Mouse (Mus musculus): ENCODE measurements around the gene Tomm5. TPM values are rescaled to one million over a fixed set of nuclear protein-coding genes. Genes with fewer than 3 reads are reported as not detected.

Tomm5 gene
- polyA plus RNA-seq, 1 experiment from 2014 or later = 139 TPM

DNA sequence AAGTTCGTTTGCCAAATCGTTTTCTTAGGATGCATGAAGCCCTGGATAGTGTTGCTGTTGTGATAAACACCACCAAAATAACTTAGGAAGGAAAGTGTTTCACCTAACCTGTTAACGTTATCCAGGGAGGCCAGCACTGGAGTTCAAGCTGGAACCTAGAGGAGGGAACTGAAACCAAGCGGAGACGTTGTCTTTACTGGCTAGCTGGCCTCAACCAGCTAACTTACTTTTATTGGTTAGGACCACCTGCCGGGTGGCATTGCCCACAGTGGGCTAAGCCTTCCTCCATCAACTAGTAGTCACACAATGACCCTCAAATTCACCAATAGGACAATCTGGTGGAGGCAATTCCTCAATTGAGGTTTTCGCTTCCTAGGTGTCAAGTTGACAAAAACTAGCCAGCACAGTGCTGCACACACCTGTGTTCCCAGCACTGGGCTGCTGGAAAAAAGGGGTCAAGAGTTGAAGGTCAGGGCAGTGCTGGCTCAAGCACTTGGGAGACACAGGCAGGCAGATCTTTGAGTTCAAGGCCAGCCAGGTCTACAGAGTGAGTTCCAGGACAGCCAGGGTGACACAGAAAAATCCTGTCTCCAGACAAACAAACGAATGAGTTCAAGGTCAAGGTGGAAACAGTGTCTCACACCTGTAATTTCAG lies 669 bp upstream of the Tomm5 start:
- Histone ChIP-seq H3K4me1 (replicated peaks; ENCODE audit: control insufficient read depth, insufficient read depth, low read length) (peaks cover 10% of the 10 kb centered on the region), H3K9ac (replicated peaks; ENCODE audit: low read depth, low read length) (no peak overlapping the region), H3K27me3 (replicated peaks; ENCODE audit: control insufficient read depth, insufficient read depth, low read length) (0 out of 2 replicates have a peak, but pooled peaks cover 3% of the 10 kb centered on the region), H3K27ac (ENCODE audit: low read length) (no peak overlapping the region), H3K9me3 (ENCODE audit: control insufficient read depth, low read length) (no peaks in the 10 kb centered on the region), H3K36me3 (ENCODE audit: control insufficient read depth, insufficient read depth) (no peaks in the 10 kb centered on the region; the same call in 1 of the 2 replicates), H3K4me3 (replicated peaks; ENCODE audit: low read length) (no peak overlapping the region), H3K4me2 (ENCODE audit: low read length) (no peak overlapping the region)
- ATAC-seq = no peak
- 65% methylated on average over 8 of the region's 8 CpGs for WGBS

DNA sequence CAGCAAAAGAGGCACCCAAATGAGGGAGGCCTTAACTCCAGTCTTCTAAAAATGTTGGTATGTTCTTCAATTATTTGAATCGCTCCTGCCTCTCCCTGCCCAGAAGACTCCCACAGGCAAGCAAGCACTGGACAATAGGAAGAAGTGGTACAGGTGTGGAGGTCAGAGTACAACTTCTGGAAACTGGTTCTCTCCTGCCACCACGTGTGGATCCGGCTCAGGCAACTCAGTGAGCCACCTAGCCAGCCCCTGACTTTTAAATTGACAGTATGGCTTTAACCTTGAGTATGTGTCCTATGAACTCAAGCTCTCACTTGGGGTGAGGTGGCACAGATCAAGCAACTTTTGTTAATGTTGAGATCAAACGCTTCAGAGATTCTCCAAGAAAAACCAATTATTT lies 848 bp downstream of the Tomm5 start:
- Histone ChIP-seq H3K27me3 (replicated peaks; ENCODE audit: control insufficient read depth, insufficient read depth, low read length) (no peaks in the 10 kb centered on the region), H3K4me2 (ENCODE audit: low read length) (peak overlapping the region; percentile 94), H3K4me3 (replicated peaks; ENCODE audit: low read length) (peak overlapping the region; percentile 68), H3K9ac (replicated peaks; ENCODE audit: low read depth, low read length) (peak overlapping the region; percentile 82), H3K4me1 (replicated peaks; ENCODE audit: control insufficient read depth, insufficient read depth, low read length) (peaks cover 10% of the 10 kb centered on the region), H3K36me3 (ENCODE audit: control insufficient read depth, insufficient read depth) (peaks cover 3% of the 10 kb centered on the region; the same call in 1 of the 2 replicates), H3K27ac (ENCODE audit: low read length) (no peak overlapping the region), H3K9me3 (ENCODE audit: control insufficient read depth, low read length) (no peaks in the 10 kb centered on the region)
- ATAC-seq = no peak
- WGBS = 9% methylated on average over 4 of the region's 4 CpGs

DNA sequence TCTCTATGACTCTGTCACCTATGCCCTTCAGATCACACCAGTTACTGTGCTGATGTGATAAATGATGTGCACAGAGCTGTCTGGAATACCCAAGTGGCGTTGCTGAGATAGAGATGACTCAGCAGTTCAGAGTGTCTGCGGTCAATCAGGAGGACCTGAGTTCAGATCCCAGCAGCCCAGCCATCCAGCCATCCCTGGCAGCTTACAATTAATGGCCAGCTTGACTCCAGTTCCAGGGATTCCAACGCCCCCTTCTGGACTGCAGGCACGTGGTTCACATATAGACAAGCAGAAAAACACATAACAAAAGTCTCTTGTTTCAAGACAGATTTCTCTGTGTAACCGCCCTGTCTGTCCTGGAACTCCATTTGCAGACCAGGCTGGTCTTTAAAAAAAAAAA lies 1.5 kb downstream of the Tomm5 start:
- Histone ChIP-seq H3K9ac (replicated peaks; ENCODE audit: low read depth, low read length) (no peak overlapping the region), H3K27ac (ENCODE audit: low read length) (no peak overlapping the region), H3K4me1 (replicated peaks; ENCODE audit: control insufficient read depth, insufficient read depth, low read length) (peaks cover 10% of the 10 kb centered on the region), H3K4me2 (ENCODE audit: low read length) (no peak overlapping the region), H3K4me3 (replicated peaks; ENCODE audit: low read length) (no peak overlapping the region), H3K9me3 (ENCODE audit: control insufficient read depth, low read length) (no peaks in the 10 kb centered on the region), H3K36me3 (ENCODE audit: control insufficient read depth, insufficient read depth) (peaks cover 3% of the 10 kb centered on the region; the same call in 1 of the 2 replicates), H3K27me3 (replicated peaks; ENCODE audit: control insufficient read depth, insufficient read depth, low read length) (no peaks in the 10 kb centered on the region)
- 70% methylated on average over 5 of the region's 5 CpGs for WGBS
- ATAC-seq = no peak

DNA sequence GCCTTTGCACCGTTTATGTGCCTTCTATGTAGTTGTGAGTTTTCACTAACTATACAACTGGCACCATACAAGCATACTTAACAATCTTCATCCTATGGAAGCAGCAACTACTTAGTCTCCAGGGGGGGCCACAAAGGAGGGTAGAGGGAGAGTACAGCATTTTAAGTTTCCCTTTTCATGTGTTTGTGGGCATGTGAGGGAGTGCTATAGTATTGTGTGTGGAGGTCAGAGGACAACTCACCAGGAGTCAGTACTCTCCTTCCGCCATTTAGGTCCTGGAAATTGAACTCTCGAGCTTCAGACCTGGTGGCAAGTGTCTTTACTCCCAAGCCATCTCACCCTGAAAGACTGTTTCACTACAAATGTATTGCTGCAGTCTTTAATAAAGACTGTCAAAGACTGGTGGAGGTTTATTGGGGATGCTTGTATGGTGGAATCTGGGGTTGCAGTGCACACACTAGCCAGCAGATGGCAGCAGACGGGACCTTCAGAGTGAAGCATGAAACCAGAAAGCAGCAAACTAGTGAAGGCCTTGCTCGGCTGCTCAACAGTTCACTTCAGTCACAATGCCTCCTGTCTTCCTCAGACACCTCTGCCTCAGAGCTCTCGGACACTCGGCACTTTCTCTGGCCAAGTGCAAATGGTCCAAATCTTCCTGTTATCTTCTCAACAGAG lies 10.6 kb downstream of the Tomm5 start:
- 0 out of 2 replicates have a peak, but pooled peaks have one; percentile 31 for ATAC-seq

DNA sequence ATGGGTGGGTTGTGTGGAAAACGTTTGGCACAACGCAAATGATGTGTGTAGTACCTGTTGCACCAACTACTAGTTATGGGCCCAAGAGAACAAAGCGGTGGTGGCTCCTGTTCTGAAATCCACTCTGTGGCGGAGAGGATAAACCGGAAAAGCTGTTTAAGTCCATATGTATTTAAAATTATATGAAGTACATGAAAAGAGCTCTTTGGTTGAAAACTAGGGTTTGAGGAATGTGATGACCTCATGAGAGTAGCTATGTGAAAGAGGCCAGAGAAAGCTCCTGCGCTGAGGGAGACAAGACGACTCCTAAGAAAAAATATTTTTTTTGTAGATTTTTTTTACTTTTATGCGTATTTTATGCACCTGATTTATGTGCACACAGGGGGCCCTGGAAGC lies 23.0 kb downstream of the Tomm5 start:
- 46% methylated on average over 8 of the region's 8 CpGs for WGBS
- H3K4me3 ChIP-seq (replicated peaks; ENCODE audit: low read length) = peak overlapping the region; percentile 80
- no peaks in the 10 kb centered on the region for H3K9me3 ChIP-seq (ENCODE audit: control insufficient read depth, low read length)
- peak overlapping the region; percentile 96; the same call in 1 of the 2 replicates for H3K9ac ChIP-seq (replicated peaks; ENCODE audit: low read depth, low read length)
- H3K27me3 ChIP-seq (replicated peaks; ENCODE audit: control insufficient read depth, insufficient read depth, low read length) = no peaks in the 10 kb centered on the region
- no peak for ATAC-seq
- H3K4me2 ChIP-seq (ENCODE audit: low read length) = peak overlapping the region; percentile 53
- peaks cover 14% of the 10 kb centered on the region for H3K4me1 ChIP-seq (replicated peaks; ENCODE audit: control insufficient read depth, insufficient read depth, low read length)
- H3K27ac ChIP-seq (ENCODE audit: low read length) = no peak overlapping the region
- no peaks in the 10 kb centered on the region for H3K36me3 ChIP-seq (ENCODE audit: control insufficient read depth, insufficient read depth)

More for the DNA sequence above, 10.6 kb downstream of the Tomm5 start:
- H3K27me3 ChIP-seq (replicated peaks; ENCODE audit: control insufficient read depth, insufficient read depth, low read length) = no peaks in the 10 kb centered on the region
- H3K9me3 ChIP-seq (ENCODE audit: control insufficient read depth, low read length) = no peaks in the 10 kb centered on the region
- H3K27ac ChIP-seq (ENCODE audit: low read length) = no peak overlapping the region
- 26% methylated on average over 7 of the region's 7 CpGs for WGBS
- H3K4me3 ChIP-seq (replicated peaks; ENCODE audit: low read length) = no peak overlapping the region
- H3K4me1 ChIP-seq (replicated peaks; ENCODE audit: control insufficient read depth, insufficient read depth, low read length) = no peaks in the 10 kb centered on the region
- no peak overlapping the region for H3K4me2 ChIP-seq (ENCODE audit: low read length)
- no peak overlapping the region for H3K9ac ChIP-seq (replicated peaks; ENCODE audit: low read depth, low read length)
- no peaks in the 10 kb centered on the region for H3K36me3 ChIP-seq (ENCODE audit: control insufficient read depth, insufficient read depth)

DNA sequence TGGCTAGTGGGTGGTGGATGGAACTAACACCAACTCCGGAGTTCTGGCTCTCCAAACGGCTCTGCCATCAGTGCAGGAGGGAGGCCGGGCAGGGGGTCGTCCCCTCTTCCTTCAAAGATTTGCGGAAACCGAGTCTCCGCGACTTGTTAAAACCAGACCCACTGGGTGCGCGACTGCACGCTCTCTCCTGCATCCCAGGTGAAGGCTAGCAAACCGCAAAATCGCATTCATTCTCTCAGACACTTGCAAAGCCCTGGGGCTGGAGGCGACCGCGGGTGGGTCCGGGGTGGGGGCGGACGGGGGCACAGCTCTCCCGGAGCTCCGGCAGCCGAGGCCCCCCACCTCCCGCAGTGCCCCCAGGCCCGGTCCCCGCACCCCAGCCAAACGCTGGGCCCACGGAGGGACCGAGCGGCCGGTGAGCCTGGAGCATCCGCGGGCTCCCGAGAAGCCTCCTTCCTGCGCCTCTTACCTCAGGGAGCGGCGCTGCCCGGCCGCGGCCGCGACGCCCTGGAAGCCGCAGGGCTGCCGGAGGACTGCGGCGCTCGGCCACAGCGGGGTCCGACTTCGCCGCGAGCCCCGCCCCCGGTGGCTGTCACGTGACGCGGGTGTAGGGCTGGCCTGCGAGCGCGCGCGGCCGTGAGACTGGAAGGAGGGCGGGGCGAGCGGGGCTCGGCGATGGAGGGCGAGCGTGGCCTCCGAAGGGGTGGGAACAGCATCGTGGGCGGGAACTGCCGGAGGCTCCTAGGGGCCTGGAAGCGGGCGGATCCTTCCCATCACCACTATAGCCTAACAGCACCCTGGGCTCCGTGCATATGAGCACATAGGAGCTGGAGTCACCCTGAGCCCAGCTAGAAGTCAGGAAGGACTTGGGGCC lies 23.7 kb downstream of the Tomm5 start, which contains the start of gene Fbxo10:
TSS of gene Fbxo10 (minus strand) at position 584 of the 874 bp plus-strand sequence.
- under 1% methylated on average over 56 of the region's 77 CpGs for WGBS
- H3K36me3 ChIP-seq (ENCODE audit: control insufficient read depth, insufficient read depth) = no peaks in the 10 kb centered on the region

DNA sequence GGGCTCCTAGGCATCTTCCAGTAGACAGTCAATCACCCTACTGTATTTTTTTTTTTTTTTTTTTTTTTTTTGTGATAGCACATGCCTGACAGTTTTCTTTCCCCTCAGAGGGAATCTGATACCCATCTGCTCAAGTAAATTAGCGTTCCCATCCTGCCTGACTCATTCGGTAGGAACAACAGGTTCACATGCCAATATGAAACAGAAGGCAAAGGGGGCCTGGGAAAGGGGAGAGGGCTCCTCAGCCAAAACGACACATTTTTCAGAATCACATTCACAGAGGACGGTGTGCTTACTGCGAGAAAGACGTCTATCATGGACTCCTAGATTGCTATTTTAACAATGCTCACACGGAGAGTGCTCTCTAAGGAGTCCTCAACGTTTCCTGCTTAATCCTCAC lies 24.4 kb downstream of the Tomm5 start:
- ATAC-seq = peak; percentile 40
- Histone ChIP-seq H3K27me3 (replicated peaks; ENCODE audit: control insufficient read depth, insufficient read depth, low read length) (no peaks in the 10 kb centered on the region), H3K9ac (replicated peaks; ENCODE audit: low read depth, low read length) (peak overlapping the region; percentile 96), H3K4me1 (replicated peaks; ENCODE audit: control insufficient read depth, insufficient read depth, low read length) (peaks cover 14% of the 10 kb centered on the region), H3K27ac (ENCODE audit: low read length) (peak overlapping the region; percentile 91), H3K36me3 (ENCODE audit: control insufficient read depth, insufficient read depth) (no peaks in the 10 kb centered on the region; the same call in 1 of the 2 replicates), H3K9me3 (ENCODE audit: control insufficient read depth, low read length) (no peaks in the 10 kb centered on the region), H3K4me3 (replicated peaks; ENCODE audit: low read length) (peak overlapping the region; percentile 80), H3K4me2 (ENCODE audit: low read length) (peak overlapping the region; percentile 53)
- under 1% methylated on average over 8 of the region's 8 CpGs for WGBS

More for the DNA sequence above, 23.7 kb downstream of the Tomm5 start, which contains the start of gene Fbxo10:
- Histone ChIP-seq H3K27ac (ENCODE audit: low read length) (peak within 1 kb of the TSS; percentile 91), H3K27me3 (replicated peaks; ENCODE audit: control insufficient read depth, insufficient read depth, low read length) (no peaks in the 10 kb centered on the region), H3K9me3 (ENCODE audit: control insufficient read depth, low read length) (no peaks in the 10 kb centered on the region), H3K4me3 (replicated peaks; ENCODE audit: low read length) (peak within 1 kb of the TSS; percentile 80), H3K9ac (replicated peaks; ENCODE audit: low read depth, low read length) (peak within 1 kb of the TSS; percentile 96), H3K4me2 (ENCODE audit: low read length) (peak within 1 kb of the TSS; percentile 53), H3K4me1 (replicated peaks; ENCODE audit: control insufficient read depth, insufficient read depth, low read length) (peaks cover 14% of the 10 kb centered on the region)
- ATAC-seq = peak; percentile 86

DNA sequence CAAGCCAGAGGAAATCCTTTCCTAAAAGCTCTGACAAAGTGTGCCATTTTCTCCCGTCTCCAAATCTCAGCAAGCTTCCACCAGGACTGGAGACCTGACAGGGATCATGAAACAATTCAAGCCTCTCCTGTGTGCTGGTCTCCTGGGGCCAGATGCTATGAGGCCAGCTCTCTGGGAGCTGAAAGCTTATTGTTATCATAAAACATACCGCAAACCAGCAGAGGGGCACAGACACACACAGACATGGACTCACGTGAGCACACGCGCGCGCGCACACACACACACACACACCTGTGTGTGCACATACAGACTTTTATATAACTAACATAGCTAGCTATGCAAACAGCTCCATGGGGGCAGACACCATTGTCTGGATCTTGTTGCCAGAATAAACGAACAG lies 25.0 kb downstream of the Tomm5 start:
- Histone ChIP-seq H3K4me2 (ENCODE audit: low read length) (peak overlapping the region; percentile 53), H3K36me3 (ENCODE audit: control insufficient read depth, insufficient read depth) (no peaks in the 10 kb centered on the region; the same call in 1 of the 2 replicates), H3K27me3 (replicated peaks; ENCODE audit: control insufficient read depth, insufficient read depth, low read length) (no peaks in the 10 kb centered on the region), H3K9me3 (ENCODE audit: control insufficient read depth, low read length) (no peaks in the 10 kb centered on the region), H3K9ac (replicated peaks; ENCODE audit: low read depth, low read length) (peak overlapping the region; percentile 96), H3K27ac (ENCODE audit: low read length) (peak overlapping the region; percentile 91), H3K4me1 (replicated peaks; ENCODE audit: control insufficient read depth, insufficient read depth, low read length) (peaks cover 14% of the 10 kb centered on the region), H3K4me3 (replicated peaks; ENCODE audit: low read length) (peak overlapping the region; percentile 80)
- WGBS = 58% methylated on average over 9 of the region's 9 CpGs
- ATAC-seq = peak; percentile 0; the same call in 1 of the 2 replicates
